8 mouse cellular contexts compared by ENCODE assay signal in the genomic region with DNA sequence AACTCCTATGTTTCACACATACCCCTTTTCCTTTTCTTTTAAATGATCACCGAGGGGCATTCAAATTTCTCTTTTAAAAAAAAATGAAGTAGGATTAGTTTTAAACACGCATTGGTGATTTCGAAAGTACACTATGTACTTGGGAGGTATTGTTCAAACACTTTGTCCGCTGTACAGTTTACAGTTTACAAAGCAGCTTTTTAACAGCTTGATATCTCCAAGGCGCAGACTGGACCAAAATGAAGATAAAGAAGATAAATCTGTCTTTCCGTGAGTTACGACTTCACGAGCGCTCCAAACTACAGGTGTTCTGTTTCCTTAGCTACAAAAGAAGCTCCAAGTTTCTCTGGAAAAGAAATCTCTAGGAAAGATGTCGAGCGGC. TPM values are rescaled to one million over a fixed set of nuclear protein-coding genes. Genes with fewer than 3 reads are reported as not detected.
DNase-seq lines count a peak whose midpoint lies in the region; ATAC-seq and TF ChIP-seq lines count a peak whose summit lies in the region.

No protein-coding gene starts in this region.

- peak overlapping the region; percentile 88 for H3K27ac ChIP-seq in liver, adult 2 months (replicated peaks; ENCODE audit: insufficient read depth, low read depth, low read length)
- no peak overlapping the region for H3K27ac ChIP-seq in embryonic facial prominence, embryonic 13.5 days
- no peak overlapping the region for H3K27ac ChIP-seq in limb, embryonic 11.5 days (replicated peaks; ENCODE audit: low read depth, low read length)
- H3K27ac ChIP-seq in neural tube, embryonic 13.5 days (replicated peaks), result no peak overlapping the region

- TF ChIP-seq POLR2A in liver, adult 2 months (IDR thresholded peaks at IDR 0.05; ENCODE audit: extremely low read depth, insufficient read depth, low read length), result no peak

- H3K4me2 ChIP-seq in embryonic facial prominence, embryonic 13.5 days, result peak overlapping the region; percentile 91
- H3K4me2 ChIP-seq in limb, embryonic 11.5 days (ENCODE audit: low read depth, severe bottlenecking), result peak overlapping the region; percentile 97
- H3K4me2 ChIP-seq in neural tube, embryonic 13.5 days, result peak overlapping the region; percentile 93

- peaks cover 19% of the 10 kb centered on the region; the same call in 1 of the 2 replicates for H3K36me3 ChIP-seq in liver, adult 2 months (ENCODE audit: control insufficient read depth, insufficient read depth, low read length)
- H3K36me3 ChIP-seq in embryonic facial prominence, embryonic 13.5 days, result peaks cover 12% of the 10 kb centered on the region
- no peaks in the 10 kb centered on the region for H3K36me3 ChIP-seq in limb, embryonic 11.5 days (ENCODE audit: control insufficient read depth, insufficient read depth, low read length)
- peaks cover 4% of the 10 kb centered on the region for H3K36me3 ChIP-seq in neural tube, embryonic 13.5 days

- H3K4me1 ChIP-seq in liver, adult 2 months (ENCODE audit: control insufficient read depth, insufficient read depth, low read length), result no peaks in the 10 kb centered on the region; the same call in 1 of the 2 replicates
- H3K4me1 ChIP-seq in embryonic facial prominence, embryonic 13.5 days, result peaks cover 6% of the 10 kb centered on the region
- H3K4me1 ChIP-seq in limb, embryonic 11.5 days (ENCODE audit: control insufficient read depth, insufficient read depth, low read length), result no peaks in the 10 kb centered on the region
- H3K4me1 ChIP-seq in neural tube, embryonic 13.5 days (replicated peaks), result peaks cover 9% of the 10 kb centered on the region

- 4% methylated on average over 11 of the region's 11 CpGs for WGBS in liver, adult 2 months
- 22% methylated on average over 11 of the region's 11 CpGs for WGBS in embryonic facial prominence, embryonic 13.5 days
- 25% methylated on average over 11 of the region's 11 CpGs for WGBS in limb, embryonic 11.5 days
- WGBS in neural tube, embryonic 13.5 days, result 22% methylated on average over 11 of the region's 11 CpGs

- H3K9me3 ChIP-seq in embryonic facial prominence, embryonic 13.5 days, result no peaks in the 10 kb centered on the region
- H3K9me3 ChIP-seq in limb, embryonic 11.5 days (ENCODE audit: control insufficient read depth, low read length), result no peaks in the 10 kb centered on the region
- H3K9me3 ChIP-seq in neural tube, embryonic 13.5 days, result no peaks in the 10 kb centered on the region

- peak overlapping the region; percentile 93 for H3K9ac ChIP-seq in liver, adult 2 months (ENCODE audit: low read depth, low read length)
- H3K9ac ChIP-seq in embryonic facial prominence, embryonic 13.5 days, result peak overlapping the region; percentile 80
- H3K9ac ChIP-seq in limb, embryonic 11.5 days (ENCODE audit: low read length), result peak overlapping the region; percentile 60
- peak overlapping the region; percentile 72 for H3K9ac ChIP-seq in neural tube, embryonic 13.5 days

- no peak for ATAC-seq in embryonic facial prominence, embryonic 13.5 days (ENCODE audit: insufficient number of reproducible peaks, insufficient read depth, low FRiP score, low TSS enrichment, low read depth)
- no peak for ATAC-seq in limb, embryonic 11.5 days (ENCODE audit: insufficient number of reproducible peaks, low FRiP score, low TSS enrichment, low read depth)
- ATAC-seq in neural tube, embryonic 13.5 days (ENCODE audit: low read depth), result no peak
- no peak for ATAC-seq in frontal cortex, adult (ENCODE audit: low TSS enrichment)

- H3K27me3 ChIP-seq in liver, adult 2 months (ENCODE audit: control insufficient read depth, insufficient read depth, low read length), result no peaks in the 10 kb centered on the region
- no peaks in the 10 kb centered on the region for H3K27me3 ChIP-seq in embryonic facial prominence, embryonic 13.5 days
- no peaks in the 10 kb centered on the region for H3K27me3 ChIP-seq in limb, embryonic 11.5 days (ENCODE audit: control insufficient read depth, insufficient read depth, low read length)
- H3K27me3 ChIP-seq in neural tube, embryonic 13.5 days, result no peaks in the 10 kb centered on the region; the same call in 1 of the 2 replicates

- peak overlapping the region; percentile 94 for H3K4me3 ChIP-seq in liver, adult 2 months (ENCODE audit: insufficient read depth, low read depth, low read length)
- peak overlapping the region; percentile 77 for H3K4me3 ChIP-seq in embryonic facial prominence, embryonic 13.5 days
- peak overlapping the region; percentile 81 for H3K4me3 ChIP-seq in limb, embryonic 11.5 days (ENCODE audit: low read depth, low read length)
- peak overlapping the region; percentile 65 for H3K4me3 ChIP-seq in neural tube, embryonic 13.5 days

- TF ChIP-seq CTCF in liver, adult 2 months (IDR thresholded peaks at IDR 0.05; ENCODE audit: low read depth, low read length), result no peak

- H3K79me2 ChIP-seq in liver, adult 2 months (ENCODE audit: control insufficient read depth, insufficient read depth, low read length), result no peaks in the 10 kb centered on the region

- peak; percentile 77 for DNase-seq in liver, adult 2 months (ENCODE audit: extremely low read depth, low read depth, low spot score)
- DNase-seq in liver, result no peak
- DNase-seq in limb, embryonic 11.5 days (ENCODE audit: low spot score), result no peak
- no peak for DNase-seq in adrenal gland, adult 8-10 months
- no peak for DNase-seq in frontal cortex, postnatal 25 days (ENCODE audit: low spot score in 2 of 2)

RNA-seq across cellular contexts. Expression of gene Pex11a, which starts 0.7 kb away (rescaled TPM):
- total RNA-seq in liver, adult 2 months (2014; rRNA removed), result 17.2 and 18.1 TPM in 2 replicates
- 40.3 and 43.8 TPM in 2 replicates for polyA plus RNA-seq in liver, adult 2 months (2012; rRNA removed)
- 11.9 and 12.4 TPM in 2 replicates for polyA plus RNA-seq in embryonic facial prominence, embryonic 13.5 days (2015; fragmentation: Nextera tagmentation; extraction: Ambion mirVana)
- polyA plus RNA-seq in limb, embryonic 11.5 days (2014; fragmentation: Nextera tagmentation; extraction: Ambion mirVana), result 9.7 and 14.9 TPM in 2 replicates
- polyA plus RNA-seq in neural tube, embryonic 13.5 days (2015; fragmentation: Nextera tagmentation; extraction: Ambion mirVana), result 11.3 and 12.0 TPM in 2 replicates
- total RNA-seq in adrenal gland, adult 8-10 months (2022), result 10 to 100 TPM; 52.5 to 60.1 (median 54.5) TPM

RNA-seq across cellular contexts. Expression of gene Wdr93, which starts 0.7 kb away (rescaled TPM):
- total RNA-seq in liver, adult 2 months (2014; rRNA removed), result 0.74 and 0.81 TPM in 2 replicates
- 0.10 and 0.21 TPM in 2 replicates for polyA plus RNA-seq in liver, adult 2 months (2012; rRNA removed)
- 0.20 and 0.29 TPM in 2 replicates for polyA plus RNA-seq in embryonic facial prominence, embryonic 13.5 days (2015; fragmentation: Nextera tagmentation; extraction: Ambion mirVana)
- 0.07 TPM in 1 of 2 replicates, not detected in the other for polyA plus RNA-seq in limb, embryonic 11.5 days (2014; fragmentation: Nextera tagmentation; extraction: Ambion mirVana)
- polyA plus RNA-seq in neural tube, embryonic 13.5 days (2015; fragmentation: Nextera tagmentation; extraction: Ambion mirVana), result 0.17 TPM in 1 of 2 replicates, not detected in the other
- total RNA-seq in adrenal gland, adult 8-10 months (2022), result 1 to 10 TPM in 3 of 4 experiments, under 1 TPM in 1; 0.99 to 1.6 (median 1.3) TPM

RNA-seq across cellular contexts. Expression of gene Plin1, which starts 9.6 kb away (rescaled TPM):
- total RNA-seq in liver, adult 2 months (2014; rRNA removed), result 0.60 and 0.74 TPM in 2 replicates
- polyA plus RNA-seq in liver, adult 2 months (2012; rRNA removed), result not detected in 2 replicates
- polyA plus RNA-seq in embryonic facial prominence, embryonic 13.5 days (2015; fragmentation: Nextera tagmentation; extraction: Ambion mirVana), result not detected in 2 replicates
- not detected in 2 replicates for polyA plus RNA-seq in limb, embryonic 11.5 days (2014; fragmentation: Nextera tagmentation; extraction: Ambion mirVana)
- not detected in 2 replicates for polyA plus RNA-seq in neural tube, embryonic 13.5 days (2015; fragmentation: Nextera tagmentation; extraction: Ambion mirVana)
- total RNA-seq in adrenal gland, adult 8-10 months (2022), result 100 to 1,000 TPM; 277 to 564 (median 391) TPM

RNA-seq across cellular contexts. Expression of gene Kif7, which starts 26.7 kb away (rescaled TPM):
- 0.20 and 0.37 TPM in 2 replicates for total RNA-seq in liver, adult 2 months (2014; rRNA removed)
- 0.21 TPM in 2 replicates for polyA plus RNA-seq in liver, adult 2 months (2012; rRNA removed)
- 7.1 and 7.8 TPM in 2 replicates for polyA plus RNA-seq in embryonic facial prominence, embryonic 13.5 days (2015; fragmentation: Nextera tagmentation; extraction: Ambion mirVana)
- 6.1 and 6.3 TPM in 2 replicates for polyA plus RNA-seq in limb, embryonic 11.5 days (2014; fragmentation: Nextera tagmentation; extraction: Ambion mirVana)
- polyA plus RNA-seq in neural tube, embryonic 13.5 days (2015; fragmentation: Nextera tagmentation; extraction: Ambion mirVana), result 1.7 and 2.1 TPM in 2 replicates
- 1 to 10 TPM; 2.8 to 6.4 (median 4.2) TPM for total RNA-seq in adrenal gland, adult 8-10 months (2022)

RNA-seq across cellular contexts. Expression of gene Mesp1, which starts 51.3 kb away (rescaled TPM):
- 0.18 and 0.20 TPM in 2 replicates for total RNA-seq in liver, adult 2 months (2014; rRNA removed)
- polyA plus RNA-seq in liver, adult 2 months (2012; rRNA removed), result not detected in 2 replicates
- polyA plus RNA-seq in embryonic facial prominence, embryonic 13.5 days (2015; fragmentation: Nextera tagmentation; extraction: Ambion mirVana), result not detected in 2 replicates
- not detected in 2 replicates for polyA plus RNA-seq in limb, embryonic 11.5 days (2014; fragmentation: Nextera tagmentation; extraction: Ambion mirVana)
- polyA plus RNA-seq in neural tube, embryonic 13.5 days (2015; fragmentation: Nextera tagmentation; extraction: Ambion mirVana), result not detected in 2 replicates
- total RNA-seq in adrenal gland, adult 8-10 months (2022), result not detected
